Mouse (Mus musculus) olfactory bulb, adult 2 months (tissue): Measurements from ENCODE around the gene Flt3l. TPM values are rescaled to one million over a fixed set of nuclear protein-coding genes. Genes with fewer than 3 reads are reported as not detected.
"Not testable (repeated sequence)": the region's sequence is repeated elsewhere in the genome, so short reads cannot be mapped to it uniquely, and the experiment has no call there.

ENCODE experiments used
- H3K27ac ChIP-seq: fragments of 200-500 bp; 2 replicates; pipeline ENCODE4 v1.5.1; 2012; ENCODE audit warnings: low read depth, low read length; ENCODE audit not compliant: insufficient read depth
- H3K4me1 ChIP-seq: fragments of 200-500 bp; 2 replicates; pipeline ENCODE4 v1.6.1; 2012; ENCODE audit warnings: low read length; ENCODE audit not compliant: control insufficient read depth, insufficient read depth
- H3K4me3 ChIP-seq: fragments of 200-500 bp; 2 replicates; pipeline ENCODE4 v1.5.1; 2012; ENCODE audit warnings: mild to moderate bottlenecking, low read depth, low read length, moderate library complexity; ENCODE audit not compliant: insufficient read depth
- CTCF ChIP-seq: fragments of 200-500 bp; IDR thresholded peaks from 2 replicates; pipeline ENCODE4 v1.5.1; 2012; ENCODE audit warnings: low read depth, mild to moderate bottlenecking, low read length, moderate library complexity; ENCODE audit not compliant: insufficient read depth
- POLR2A ChIP-seq: fragments of 200-500 bp; IDR thresholded peaks from 2 replicates; pipeline ENCODE4 v1.6.1; 2012; ENCODE audit warnings: mild to moderate bottlenecking, low read depth, low read length, moderate library complexity; ENCODE audit not compliant: insufficient read depth
- WGBS: fragments of 180-500 bp; shearing (Covaris S2); methylation state at CpG from one replicate; pipeline ENCODE4 v1.1.7; 2018; 5-methylcytosine and 5-hydroxymethylcytosine counted together
- polyA plus RNA-seq: library from polyadenylated mRNA; stranded (reverse); fragments of >200 nt; gene quantifications from 2 replicates; pipeline ENCODE4 v1.2.4, GENCODE M21; 2012; ENCODE audit warnings: low replicate concordance; ENCODE audit not compliant: missing spikeins, insufficient read depth, insufficient read length

Flt3l gene
- polyA plus RNA-seq, 1 experiment: not detected

- 1% methylated on average over 17 of the region's 17 CpGs for WGBS
- H3K4me3 ChIP-seq: peak overlapping the region; percentile 94
- H3K4me1 ChIP-seq: peaks cover 18% of the 10 kb centered on the region
- TF ChIP-seq POLR2A: no peak
- no peak for TF ChIP-seq CTCF
- H3K27ac ChIP-seq: peak overlapping the region; percentile 94
These were observed 6.9 kb downstream of the Flt3l start for GRCm38 (mm10) chr7:45129318-45129717.

- Histone ChIP-seq H3K27ac (peak within 1 kb of the TSS; percentile 94), H3K4me3 (peak within 1 kb of the TSS; percentile 94), H3K4me1 (peaks cover 18% of the 10 kb centered on the region)
- TF ChIP-seq CTCF (peak; percentile 75), POLR2A (peak; percentile 95)
- WGBS: under 1% methylated on average over 48 of the region's 48 CpGs
These were observed 7.5 kb downstream of the Flt3l start, which contains the start of gene Rpl13a for GRCm38 (mm10) chr7:45128624-45129246. Gene Rpl13a, minus strand, starts transcription at chr7:45128761.

DNA sequence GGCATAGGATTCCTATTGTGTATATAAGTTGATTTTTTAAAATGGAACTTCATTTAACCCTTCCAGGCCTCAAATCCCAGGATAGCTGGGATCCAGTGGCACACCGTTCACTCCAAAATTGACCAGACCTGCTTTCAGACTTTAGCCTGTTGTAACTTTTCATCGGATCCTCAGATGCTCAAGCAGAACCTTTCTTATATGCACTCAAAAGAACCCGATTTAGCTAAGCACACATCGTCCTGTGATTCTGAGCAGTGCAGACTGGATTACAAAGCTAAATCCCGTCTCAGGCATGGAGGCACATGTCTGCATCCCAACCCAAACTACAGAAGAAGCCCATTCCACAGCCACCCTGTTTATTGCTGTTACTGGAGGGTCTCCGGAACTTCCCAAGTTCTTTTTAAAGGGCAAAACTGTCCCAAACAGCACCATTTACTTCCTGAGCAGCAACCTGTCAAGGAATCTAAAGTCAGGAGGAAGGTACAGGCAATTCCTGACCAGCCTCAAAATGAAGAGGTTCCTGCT lies 8.5 kb downstream of the Flt3l start:
- H3K4me3 ChIP-seq: peak overlapping the region; percentile 77
- TF ChIP-seq CTCF (no peak), POLR2A (no peak)
- H3K4me1 ChIP-seq: peaks cover 24% of the 10 kb centered on the region
- 1% methylated on average over 6 of the region's 6 CpGs for WGBS
- no peak overlapping the region for H3K27ac ChIP-seq

- TF ChIP-seq CTCF (no peak), POLR2A (no peak)
- WGBS: 43% methylated on average over 21 of the region's 21 CpGs
- Histone ChIP-seq H3K4me3 (peak overlapping the region; percentile 7; the same call in 1 of the 2 replicates), H3K27ac (no peak overlapping the region), H3K4me1 (peaks cover 29% of the 10 kb centered on the region)
These were observed 9.2 kb downstream of the Flt3l start for GRCm38 (mm10) chr7:45126844-45127699.

GRCm38 (mm10) chr7:45126147-45126843 lies 9.9 kb downstream of the Flt3l start:
- H3K4me1 ChIP-seq: peaks cover 29% of the 10 kb centered on the region

DNA sequence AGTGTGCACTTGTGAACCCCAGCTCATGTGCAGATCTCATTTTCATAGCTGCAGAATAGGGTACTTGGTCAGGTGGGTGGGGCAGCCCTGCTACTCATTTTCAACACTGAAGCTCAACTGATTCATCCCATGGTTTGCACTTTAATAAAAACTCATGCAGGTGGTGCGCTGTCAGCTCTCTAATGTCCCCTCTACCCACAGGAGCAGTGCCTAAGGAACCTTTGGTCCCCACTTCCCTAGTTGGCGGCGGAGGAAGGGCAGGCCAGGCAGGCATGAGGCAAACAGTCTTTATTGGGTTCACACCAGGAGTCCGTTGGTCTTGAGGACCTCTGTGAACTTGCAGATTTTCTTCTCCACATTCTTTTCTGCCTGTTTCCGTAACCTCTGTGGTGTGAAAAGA lies 10.6 kb downstream of the Flt3l start:
- 65% methylated on average over 5 of the region's 5 CpGs for WGBS
- not testable (repeated sequence) for H3K27ac ChIP-seq, H3K4me3 ChIP-seq
- H3K4me1 ChIP-seq: peaks cover 29% of the 10 kb centered on the region

More at GRCm38 (mm10) chr7:45126147-45126843, 9.9 kb downstream of the Flt3l start:
- TF ChIP-seq POLR2A (no peak), CTCF (no peak)
- Histone ChIP-seq H3K27ac (no peak overlapping the region), H3K4me3 (no peak overlapping the region)
- WGBS: 76% methylated on average over 17 of the region's 17 CpGs

GRCm38 (mm10) chr7:45125144-45125600 lies 11.1 kb downstream of the Flt3l start:
- TF ChIP-seq CTCF: no peak
- H3K4me3 ChIP-seq: no peak overlapping the region
- 39% methylated on average over 7 of the region's 7 CpGs for WGBS
- H3K4me1 ChIP-seq: peaks cover 29% of the 10 kb centered on the region
- no peak overlapping the region for H3K27ac ChIP-seq

- peaks cover 27% of the 10 kb centered on the region for H3K4me1 ChIP-seq
- peak within 1 kb of the TSS; percentile 63 for H3K27ac ChIP-seq
- 1% methylated on average over 59 of the region's 59 CpGs for WGBS
- peak within 1 kb of the TSS; percentile 74 for H3K4me3 ChIP-seq
- TF ChIP-seq POLR2A: peak; percentile 75
- TF ChIP-seq CTCF: no peak
These were observed 11.7 kb downstream of the Flt3l start, which contains the start of gene Rps11 for GRCm38 (mm10) chr7:45124224-45125143. Gene Rps11, minus strand, starts transcription at chr7:45124439.
